Mouse (Mus musculus) thymus, postnatal 0 days (tissue): ENCODE measurements around the gene Maml2. TPM values are rescaled to one million over a fixed set of nuclear protein-coding genes. Genes with fewer than 3 reads are reported as not detected.

Experiments
- DNase-seq: peaks from one replicate; pipeline ENCODE4 v3.0.0-alpha.2; 2015; ENCODE audit warnings: low spot score
- polyA plus RNA-seq: library from polyadenylated mRNA; unstranded; fragments of >200 nt; fragmentation: Nextera tagmentation; extraction: Ambion mirVana; gene quantifications from 2 replicates; pipeline ENCODE4 v1.2.1, GENCODE M21; 2015

Gene Maml2
- polyA plus RNA-seq, 1 experiment from 2014 or later: 7.8 TPM

DNA sequence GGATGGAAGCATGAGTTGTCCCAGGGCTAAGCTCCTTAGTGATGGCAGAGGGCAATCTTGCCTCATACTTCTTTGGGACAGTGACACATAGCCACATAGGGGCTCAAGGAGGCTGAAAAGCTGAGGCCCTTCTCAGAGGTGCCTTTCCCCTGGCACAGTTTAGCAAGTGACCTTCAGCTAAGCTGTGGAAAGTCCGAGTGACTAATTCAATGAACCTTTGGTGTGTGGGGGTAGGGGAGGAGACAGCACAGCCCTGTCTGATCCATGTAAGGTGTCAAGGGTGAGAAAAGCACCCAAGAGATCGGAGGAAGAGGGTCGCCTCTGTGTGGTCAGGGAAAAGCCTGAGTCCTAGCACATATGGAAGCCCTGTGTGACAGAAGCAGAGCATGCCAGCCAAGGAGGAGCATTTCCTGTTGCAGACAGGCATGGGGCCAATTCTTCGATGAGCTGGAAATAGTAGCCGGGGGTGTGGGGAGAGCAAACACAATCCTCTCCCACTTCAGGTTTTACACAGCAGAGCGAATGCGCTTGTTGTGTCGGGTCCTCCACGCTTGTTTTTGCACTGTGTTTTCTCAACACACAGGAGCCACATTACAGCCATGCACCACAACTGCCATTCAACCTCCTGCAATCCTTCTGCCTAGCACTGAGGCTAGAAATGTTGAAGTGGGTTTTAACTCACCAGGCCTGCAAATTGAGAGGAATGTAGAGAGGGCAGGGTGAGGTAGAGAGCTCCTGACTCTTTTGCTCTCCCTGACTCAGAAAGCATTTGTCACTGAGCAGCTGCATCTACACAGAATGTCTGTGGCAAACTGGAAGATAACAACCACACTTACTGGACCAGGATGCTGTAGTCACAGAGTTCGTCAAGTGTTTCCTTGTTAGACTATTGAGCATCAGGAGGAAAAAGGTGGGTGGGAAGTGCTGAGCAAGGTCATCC is 266.0 kb downstream of the Maml2 start:
- DNase-seq: no peak

DNA sequence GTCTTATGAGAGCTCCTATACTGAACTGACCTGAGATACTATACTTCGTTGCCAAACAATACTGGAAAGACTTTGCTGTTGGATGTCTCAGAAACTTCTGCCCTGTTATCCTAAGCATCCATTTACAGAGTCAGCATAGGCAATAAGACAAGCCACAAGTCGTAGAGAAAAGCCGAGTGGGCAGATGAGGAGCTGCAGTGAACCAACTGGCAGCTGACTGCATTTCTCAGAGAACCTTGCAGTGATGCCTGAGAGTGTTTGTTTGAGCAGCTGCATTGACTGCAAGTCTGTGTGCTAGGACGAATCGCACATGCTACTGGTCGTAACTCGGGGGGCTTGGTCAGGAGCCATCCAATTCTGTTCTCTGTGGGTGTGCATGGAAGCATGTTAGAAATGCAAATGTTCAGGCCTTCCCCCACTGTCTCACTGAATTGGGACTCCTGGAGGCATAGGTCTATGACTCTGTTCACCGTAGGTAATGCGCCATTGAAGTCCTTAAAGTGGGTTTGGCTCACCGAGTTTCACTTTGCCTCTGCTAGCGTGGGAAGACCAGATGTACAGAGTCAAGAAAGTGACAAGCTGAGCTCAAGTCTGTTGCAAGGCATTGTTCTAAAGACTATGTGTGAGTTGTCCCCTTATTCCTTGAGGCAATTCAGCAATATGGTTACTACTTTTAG is 267.7 kb downstream of the Maml2 start:
- DNase-seq: no peak

DNA sequence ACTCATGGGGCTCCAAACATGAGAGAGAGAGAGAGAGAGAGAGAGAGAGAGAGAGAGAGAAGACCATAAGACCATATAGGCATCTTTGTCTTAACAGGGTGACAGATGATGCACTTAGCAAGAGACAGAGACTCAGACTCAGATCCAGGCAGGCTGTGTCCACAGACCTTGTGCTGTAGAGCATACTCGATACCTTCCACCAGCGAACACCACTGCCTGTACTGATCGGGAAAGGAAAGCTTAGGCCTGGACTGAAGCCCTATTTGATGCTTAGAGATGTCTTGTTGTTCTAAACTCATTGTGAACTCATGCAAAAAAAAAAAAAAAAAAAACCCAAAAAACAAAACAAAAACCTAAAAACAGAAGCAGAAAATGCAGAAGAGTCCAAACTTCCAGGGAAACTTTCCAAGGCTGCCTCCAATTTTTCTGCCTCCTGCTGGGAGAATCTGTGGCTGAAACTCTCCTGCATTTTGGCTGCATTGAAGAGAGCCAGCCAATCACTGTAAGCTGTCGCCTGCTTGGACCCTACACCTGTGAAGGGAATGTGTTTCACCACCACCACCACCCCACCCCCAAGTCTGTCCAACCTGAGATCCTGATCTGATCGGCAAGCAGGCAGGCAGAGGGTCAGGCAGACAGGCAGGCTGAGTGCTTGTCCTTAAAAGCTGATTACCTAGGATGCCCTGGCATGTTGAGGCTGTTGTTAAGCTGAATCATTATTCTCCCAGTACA is 268.6 kb downstream of the Maml2 start:
- DNase-seq: no peak

DNA sequence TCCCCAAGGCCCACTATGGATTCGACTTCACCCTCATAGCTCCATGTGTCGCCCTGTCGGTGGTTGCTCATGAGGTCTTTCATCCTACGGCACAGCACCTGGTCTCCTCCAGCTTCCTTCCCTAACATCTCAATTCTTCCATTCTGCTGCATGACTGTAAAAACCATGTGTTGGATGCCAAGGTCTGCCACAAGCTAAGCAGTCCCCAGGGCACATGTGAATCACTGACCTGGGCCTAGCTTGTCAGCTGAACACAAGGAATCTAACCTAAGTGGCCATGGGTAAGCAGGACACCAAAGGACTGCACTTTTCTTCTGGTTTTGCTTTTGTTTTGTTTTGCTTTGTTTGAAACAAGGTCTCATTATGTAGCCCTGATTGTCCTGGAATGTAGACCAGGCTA is 271.3 kb downstream of the Maml2 start:
- no peak for DNase-seq

DNA sequence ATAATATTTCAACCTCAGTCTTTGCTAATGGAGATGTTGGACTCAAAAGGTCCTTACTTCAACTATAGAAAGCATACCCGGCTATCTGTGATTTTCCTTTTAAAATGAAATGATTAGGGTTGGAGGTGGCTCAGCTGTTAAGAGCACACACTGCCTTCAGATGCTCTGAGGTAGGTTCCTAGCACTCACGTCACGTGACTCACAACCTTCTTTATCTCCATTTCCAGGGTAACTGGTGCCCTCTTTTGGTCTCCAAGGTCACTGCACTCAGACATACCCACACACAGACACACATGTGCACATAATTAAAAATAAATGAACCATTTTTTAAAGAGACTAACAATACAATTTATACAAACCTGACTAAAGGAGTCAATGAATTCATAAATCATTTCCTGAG is 275.1 kb downstream of the Maml2 start:
- no peak for DNase-seq

DNA sequence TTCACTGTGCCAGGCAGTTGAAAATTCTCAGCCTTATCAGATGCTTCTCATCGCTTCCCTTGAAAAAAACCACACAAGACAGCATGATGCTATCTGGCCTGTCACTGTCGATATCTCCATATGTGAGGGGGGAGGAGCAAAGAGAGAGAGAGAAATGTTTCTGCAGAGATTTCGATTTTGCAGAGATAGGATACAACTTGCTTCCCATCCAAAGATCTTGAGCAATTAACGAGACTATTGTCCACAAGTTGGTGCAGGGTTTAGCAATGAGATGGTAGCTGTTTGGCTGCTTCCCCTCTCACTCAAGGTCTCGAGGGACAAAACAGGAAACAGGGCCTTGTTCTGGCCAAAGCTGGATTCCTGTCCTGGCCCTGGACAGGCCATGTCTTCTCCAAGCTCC is 276.3 kb downstream of the Maml2 start:
- DNase-seq: no peak

DNA sequence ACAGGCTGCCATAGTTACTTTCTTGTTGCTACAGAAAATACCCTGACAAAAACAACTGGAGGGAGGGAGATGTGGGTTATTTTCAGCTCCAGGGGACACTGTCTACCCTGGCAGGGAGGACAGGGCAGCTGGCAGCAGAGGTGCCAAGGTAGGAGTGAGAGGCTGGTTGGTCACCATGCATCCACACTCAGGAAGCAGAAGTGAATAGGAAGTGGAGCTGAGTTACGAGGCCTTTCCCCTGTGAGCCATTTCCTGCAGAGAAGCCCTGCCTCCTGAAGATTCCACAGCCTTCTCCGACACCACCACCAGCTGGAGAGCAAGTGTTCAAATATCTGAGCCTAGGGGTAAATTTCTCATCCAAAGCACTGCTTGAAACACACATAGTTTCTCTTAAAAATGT is 277.2 kb downstream of the Maml2 start:
- no peak for DNase-seq

DNA sequence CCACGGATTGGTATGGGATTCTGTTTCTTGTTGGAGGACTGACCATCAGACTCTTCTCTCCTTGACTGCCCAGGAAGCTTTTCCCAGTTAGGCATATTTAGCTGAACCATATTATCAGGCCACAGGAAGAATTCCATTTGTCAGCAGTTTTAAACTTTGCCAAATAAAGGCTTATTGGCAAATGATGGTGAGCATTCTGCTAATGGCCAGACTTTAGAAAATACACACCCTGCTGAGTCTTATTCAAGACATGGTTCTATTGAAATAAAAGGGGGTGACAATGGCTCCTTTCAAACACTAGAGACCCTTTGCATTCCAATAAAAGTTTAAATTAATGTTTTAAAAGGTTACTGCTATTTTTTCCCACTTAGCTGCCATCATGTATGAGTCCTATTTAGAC is 279.4 kb downstream of the Maml2 start:
- no peak for DNase-seq

DNA sequence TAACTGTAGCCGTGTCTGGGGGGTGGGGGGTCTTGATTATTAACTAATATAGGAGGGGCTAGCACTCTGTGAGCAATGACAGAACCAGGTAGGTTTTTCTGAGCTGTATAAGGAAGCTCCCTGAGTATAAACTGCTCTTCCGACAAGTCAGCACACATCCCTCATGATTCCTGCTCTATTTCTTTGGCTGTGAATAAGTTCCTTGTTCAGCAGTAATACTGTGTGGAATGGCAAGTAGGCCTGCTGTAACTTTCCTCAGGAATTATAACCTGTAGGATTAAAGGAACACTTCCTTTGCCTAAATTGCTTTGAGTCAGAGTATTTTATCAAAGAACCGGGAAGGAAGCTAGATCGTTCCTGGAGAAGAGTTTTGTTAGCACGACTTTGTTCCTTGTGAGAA is 283.4 kb downstream of the Maml2 start:
- DNase-seq: no peak

DNA sequence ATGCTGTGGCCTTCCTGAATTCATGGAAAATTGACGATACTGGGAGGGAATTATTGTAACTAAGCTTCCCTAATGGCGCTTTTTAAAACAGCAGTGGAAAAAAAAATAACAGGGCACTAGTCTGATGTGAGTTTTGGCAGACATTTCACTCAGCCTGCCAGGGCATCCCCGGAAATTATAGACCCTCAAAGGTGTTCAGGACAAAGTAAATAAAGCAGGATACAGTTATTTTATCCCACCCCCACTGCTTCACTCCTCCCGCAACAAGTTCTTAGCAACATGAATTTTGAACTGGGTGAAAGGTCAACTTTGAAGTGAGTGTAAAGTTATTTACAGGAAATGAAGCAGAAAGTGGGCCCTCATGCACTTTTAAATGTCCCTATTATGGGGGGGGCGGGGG is 286.2 kb downstream of the Maml2 start:
- no peak for DNase-seq

DNA sequence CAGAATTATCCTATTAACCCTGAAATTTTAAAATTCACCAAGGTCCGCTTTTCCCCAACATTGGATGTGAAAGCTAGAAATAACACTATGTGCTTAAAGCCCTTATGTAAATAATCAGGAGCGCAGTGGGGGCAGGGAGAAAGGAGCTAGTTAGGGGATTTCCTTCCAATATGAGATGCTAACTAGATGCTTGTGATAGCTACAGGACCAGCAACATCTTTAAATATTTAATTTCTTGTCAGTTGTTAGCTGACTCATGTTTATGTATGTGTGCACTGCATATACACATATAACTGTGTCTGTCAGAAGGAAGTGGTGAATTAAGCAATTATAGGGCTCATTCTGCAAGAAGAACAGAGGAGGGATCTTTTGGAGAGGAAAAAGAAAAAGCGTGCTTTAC is 286.7 kb downstream of the Maml2 start:
- no peak for DNase-seq

DNA sequence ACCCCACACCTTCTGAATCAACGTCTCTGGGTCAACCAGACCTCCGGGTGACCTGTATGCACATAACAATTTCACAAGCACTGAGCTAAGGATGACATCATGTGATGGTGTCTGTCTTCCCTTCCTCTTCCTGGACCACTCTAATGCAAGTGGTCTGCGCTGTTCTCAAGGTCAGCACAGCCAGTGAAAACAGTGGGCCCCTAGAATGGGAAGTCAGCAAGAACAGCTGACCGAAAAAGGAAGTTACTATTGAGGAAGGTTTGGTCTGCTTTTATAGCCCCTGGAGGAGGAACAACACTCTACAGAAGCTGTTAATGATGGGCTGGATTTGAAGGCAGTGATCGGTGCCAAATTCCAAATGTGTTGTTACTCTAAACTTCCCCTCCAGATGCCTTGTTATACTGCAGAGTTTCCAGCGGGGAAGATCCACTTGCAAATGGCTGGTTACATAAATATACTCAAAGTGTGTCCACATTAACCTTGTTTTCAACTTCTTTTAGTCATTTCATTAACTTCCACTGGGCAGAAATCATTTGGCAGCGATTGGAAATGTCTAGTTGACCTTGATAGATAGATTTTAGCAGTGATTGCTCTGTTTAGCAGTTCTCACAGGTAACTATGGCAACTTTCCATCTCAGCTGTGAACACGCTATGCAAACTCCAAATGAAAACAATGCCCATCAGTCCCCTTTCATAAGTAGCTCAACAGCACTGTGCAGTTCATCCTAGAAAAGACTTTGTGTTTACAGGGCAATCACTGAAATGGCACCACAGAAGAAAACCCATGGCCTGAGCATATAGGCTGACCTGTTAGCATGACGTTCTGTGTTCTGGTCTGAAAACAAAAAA is 289.6 kb downstream of the Maml2 start:
- DNase-seq: no peak

DNA sequence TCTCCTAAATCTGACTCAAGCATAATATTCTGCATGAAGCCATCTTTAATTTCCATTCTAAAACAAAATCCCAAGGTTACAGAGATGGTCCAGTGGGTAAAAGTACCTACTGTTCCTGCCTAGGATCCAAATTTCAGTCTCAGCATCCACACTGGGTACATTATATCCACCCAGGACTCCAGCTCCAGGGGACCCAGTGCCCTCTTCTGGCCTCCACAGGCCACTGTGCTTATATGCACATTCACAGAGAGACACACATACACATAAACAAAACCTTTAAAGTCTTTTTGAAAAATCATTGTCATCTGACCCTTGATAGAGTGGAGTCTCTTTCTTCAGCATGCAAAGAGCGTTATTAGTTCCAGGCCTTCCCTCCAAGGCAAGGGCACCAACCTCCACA is 291.0 kb downstream of the Maml2 start:
- no peak for DNase-seq

DNA sequence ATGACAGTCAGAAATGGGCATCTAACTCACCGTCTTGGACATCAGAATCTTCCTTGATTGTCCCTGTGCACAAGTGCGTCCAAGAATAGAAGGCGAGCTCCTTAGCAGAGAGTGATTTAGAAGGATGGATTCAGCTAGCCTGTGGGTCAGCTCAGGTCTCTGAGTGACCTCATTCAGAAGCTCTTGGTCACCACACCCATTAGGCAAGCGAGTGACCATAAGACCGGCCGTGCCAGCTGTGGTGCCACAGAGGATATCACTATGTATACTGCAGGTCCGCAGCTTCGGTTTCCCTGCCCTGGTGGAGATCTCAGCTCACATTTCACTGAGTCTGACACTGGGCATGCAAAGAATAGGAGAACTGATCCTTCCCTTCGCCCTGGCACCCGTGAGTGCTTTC is 294.9 kb downstream of the Maml2 start:
- DNase-seq: no peak

DNA sequence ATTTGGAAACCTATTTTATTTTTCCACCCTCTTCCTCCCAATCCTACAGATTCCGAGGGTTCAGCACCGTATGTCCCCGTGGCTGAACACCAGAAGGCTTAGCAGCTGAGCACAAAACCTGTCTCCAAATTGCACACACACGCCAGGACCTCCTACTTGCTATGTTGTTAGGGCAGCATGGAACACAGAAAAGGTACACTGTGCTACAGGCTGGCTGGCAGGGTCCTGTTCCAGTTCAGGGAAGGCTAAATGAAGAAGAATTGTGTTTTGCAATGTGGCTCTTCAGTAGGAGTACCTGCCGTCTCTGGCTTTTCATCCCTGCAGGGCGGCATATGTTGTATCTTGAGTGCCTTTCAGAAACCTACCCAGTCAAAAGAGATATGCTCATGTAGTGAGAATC is 300.0 kb downstream of the Maml2 start:
- DNase-seq: no peak

DNA sequence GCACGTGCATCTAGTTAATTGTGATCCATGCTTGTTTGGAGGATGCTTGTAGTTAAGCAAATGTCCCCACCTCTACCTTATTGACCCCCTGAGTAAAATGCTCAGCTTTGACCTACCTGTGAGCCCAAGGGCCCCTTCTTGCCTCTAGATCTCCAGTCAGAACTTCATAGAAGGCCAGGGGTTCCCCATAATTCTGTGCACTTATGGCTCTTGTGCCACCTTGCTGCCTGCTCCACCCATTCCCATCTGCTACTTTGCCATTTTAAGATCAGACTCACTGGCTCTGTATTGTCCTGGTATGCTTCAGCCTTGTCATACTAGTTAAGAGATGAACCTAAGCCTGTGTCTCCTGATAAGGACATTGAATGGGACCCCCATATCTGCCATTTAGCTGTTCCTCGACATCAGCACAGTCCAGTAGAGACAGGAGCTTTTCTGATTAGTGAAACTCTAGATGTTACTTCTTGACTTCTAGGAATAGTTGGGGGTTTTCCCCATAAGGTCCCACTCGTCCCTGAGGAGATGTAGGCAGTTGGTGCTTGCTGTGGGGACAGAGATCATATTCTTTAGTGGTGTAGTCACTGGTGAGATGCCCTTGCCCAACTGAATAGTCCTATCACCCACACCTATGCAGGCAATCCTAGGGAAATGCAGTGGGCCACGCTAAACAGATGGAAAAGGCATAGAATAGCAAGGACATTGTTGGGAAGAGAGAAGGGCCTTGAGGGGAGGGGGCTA is 301.0 kb downstream of the Maml2 start:
- no peak for DNase-seq

DNA sequence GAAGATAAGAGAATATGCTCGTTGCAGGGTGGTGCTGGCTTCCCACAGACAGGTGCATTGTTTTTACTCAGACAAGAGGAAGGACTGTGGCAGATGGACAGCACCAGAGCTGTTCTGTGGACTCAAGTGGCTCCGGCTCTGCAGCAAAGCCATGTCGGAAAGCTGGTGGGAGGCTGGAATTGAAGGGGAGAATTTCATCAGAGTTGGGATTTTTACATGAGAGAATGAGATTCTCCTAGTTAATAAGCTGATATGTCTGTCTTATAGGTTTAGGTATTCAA is 301.5 kb downstream of the Maml2 start:
- no peak for DNase-seq

DNA sequence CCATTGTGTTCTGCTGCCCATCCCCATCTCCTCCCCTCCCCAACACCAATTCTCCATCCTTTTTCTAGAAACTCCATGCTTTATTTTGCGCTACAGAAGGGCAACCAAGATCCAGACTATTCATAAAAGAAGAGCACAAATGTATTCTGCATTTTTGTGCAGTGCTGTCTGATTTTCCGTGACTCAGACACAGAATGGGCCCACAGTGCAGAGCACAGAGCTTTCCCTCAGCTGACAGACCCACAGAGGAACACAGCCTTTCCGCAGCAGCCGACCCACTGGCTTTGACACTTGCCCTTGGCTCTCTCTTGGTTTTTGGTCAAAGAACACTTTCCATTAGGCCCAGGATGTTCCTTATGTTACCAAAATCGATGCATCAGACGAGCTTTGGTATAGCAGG is 302.0 kb downstream of the Maml2 start:
- no peak for DNase-seq

DNA sequence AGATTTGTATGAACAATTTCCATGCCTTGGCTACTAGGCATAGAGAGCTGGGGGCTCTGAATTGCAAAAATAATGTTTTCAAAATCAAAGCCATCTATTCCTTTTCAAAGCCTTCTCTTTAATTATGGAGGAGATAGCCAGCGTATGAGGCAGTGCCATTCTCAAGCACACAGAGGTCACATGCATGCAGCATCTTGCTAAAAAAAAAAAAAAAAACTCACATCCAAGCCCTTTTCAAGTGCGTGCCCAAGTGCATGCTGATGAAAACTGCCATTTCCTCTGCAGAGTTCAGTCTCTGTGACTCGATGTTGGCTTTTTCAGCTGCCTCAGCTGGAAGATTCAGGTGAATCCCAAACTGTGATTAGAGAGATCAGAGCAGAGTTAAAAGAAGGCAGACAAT is 304.0 kb downstream of the Maml2 start:
- no peak for DNase-seq

DNA sequence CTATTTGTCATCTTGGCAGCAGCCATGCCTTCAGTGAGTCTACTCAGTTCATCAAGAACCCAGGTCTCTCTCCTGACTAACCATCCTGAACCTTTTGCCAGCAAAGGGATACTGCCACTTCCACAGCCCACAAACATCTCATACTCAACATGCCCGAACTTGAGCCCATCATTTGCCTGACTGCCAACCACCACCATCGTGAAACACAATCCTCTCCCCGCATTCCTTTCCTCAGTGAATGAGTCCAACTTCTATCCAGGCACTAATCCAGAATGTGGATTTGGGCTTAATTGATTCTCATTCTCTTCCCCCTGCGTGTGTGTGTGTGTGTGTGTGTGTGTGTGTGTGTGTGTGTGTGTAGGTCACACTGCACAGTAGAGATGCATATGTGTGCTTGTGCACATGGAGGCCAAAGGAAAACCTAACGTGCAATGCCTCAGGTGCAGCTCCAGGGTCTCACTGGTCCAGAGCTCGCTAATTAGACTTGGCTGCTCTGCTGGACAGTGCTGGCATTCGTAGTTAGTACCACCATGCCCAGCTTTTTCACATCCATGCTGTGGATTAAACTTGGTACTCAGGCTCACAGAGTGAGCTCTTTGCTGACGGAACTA is 305.9 kb downstream of the Maml2 start:
- no peak for DNase-seq
